Mouse (Mus musculus) adrenal gland, postnatal 0 days (tissue): ENCODE measurements around the gene Cd86. TPM values are rescaled to one million over a fixed set of nuclear protein-coding genes. Genes with fewer than 3 reads are reported as not detected.

Experiments used
- polyA plus RNA-seq: library from polyadenylated mRNA; unstranded; fragments of >200 nt; fragmentation: Nextera tagmentation; extraction: Ambion mirVana; gene quantifications from 2 replicates; pipeline ENCODE4 v1.2.1, GENCODE M21; 2015

The Cd86 gene
- 3.1 and 3.8 TPM in 2 replicates for polyA plus RNA-seq

DNA sequence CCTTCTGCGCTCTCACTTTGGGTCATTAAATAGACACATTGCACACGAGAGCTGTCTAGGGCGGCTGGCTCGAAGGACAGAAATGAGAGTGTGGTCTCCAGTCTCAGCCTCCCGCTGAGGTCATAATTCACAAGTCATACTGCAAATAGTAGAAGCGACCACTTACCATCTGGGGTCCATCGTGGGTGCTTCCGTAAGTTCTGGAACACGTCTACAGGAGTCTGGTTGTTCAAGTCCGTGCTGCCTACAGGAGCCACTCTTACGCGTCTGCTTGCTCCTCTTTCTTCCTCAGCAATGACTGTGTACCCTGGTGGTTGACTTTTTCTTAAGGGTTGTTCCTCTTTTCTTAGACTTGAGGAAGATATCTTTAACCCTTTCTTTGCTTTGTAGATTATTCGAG, at the start of gene Cd86:
Gene Cd86, minus strand, starts transcription at position 300 of the 400 bp plus-strand sequence.

DNA sequence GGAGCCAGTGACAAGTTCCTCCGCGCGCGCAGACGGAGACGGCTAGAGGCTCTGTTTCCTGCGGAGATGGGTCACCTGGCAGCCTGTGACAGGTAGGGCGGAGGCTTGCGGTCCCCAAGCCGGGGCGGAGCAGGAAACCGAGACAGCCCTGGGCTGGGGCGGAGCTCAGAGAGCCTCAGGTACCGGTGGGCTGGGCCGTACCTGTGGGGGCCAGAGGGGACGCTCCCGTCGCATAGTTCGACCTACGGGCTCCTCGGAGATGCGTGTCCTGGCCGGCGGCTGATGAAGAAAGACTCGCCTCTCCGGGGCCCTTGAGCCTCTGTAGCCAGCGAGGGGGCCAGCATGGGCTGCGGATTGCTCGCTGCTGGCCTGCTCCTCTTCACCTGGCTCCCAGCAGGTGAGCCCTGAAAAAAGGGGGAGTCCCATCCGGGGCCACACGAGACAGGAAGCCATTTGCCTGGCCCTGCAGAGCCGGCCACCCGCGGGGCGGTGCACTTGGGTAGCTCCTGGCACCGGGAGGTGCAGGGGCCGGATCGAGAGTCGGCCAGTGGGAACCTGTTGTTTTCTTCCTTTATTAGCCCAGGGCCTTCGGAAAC, 28.0 kb upstream of the Cd86 start, which contains the start of gene Ildr1:
Gene Ildr1, plus strand, starts transcription at position 161 of the 596 bp plus-strand sequence.

DNA sequence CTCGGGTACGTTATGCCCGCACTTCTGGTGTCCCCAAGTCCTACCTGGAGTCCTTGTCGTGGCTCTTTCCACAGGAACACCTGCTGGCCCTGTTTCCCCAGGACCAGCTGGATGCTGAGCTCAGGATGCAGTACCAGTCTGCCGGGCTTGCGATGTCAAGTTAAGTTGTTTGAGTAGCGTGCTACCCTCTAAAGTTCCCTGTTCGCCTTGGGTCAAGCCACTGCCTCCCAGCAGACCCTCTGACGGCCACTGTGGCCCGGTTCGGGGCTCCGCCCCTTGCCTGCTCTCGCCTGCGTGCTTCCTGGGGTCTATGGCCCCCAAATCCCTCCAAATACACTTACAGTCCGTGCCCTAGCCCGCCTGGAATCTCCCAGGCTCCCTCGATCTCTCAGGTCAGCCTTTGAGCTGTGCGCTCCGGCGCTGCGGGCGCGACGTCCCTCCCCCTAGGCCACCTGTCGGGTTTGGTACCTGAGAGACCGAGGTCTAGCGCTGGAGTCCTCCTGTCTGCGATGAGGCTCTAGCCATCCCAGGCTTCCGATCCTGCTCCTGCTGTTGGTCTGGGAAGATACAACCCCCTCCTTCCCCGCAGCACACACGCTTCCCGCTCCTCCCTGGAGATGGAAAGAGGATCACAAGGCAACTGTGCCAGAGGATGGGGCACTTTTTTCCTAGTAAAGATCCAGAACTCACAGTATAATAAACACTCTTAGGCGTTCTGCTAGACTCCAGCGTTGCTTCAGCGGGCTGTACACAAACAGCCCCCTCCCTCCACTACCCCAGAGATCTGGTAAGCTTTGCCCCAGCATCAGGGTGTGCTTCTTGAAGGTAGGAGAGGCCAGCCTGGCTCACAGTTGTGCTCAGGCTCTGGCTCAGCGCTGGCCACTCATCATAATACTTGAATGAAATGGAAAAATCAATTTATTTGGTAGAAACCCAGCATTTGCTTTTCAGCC, 104.2 kb downstream of the Cd86 start, which contains the start of gene Casr:
Gene Casr, minus strand, starts transcription at position 756 of the 953 bp plus-strand sequence.

Other genes with a start within 250 kb of the Cd86 start
- 11.8 and 36.4 TPM in 2 replicates for gene Stfa3, start 210.7 kb downstream of the Cd86 start, polyA plus RNA-seq
- gene Casr, start 103.9 kb downstream of the Cd86 start, polyA plus RNA-seq = not detected in 2 replicates
- 0.18 TPM in 1 of 2 replicates, not detected in the other for gene Ildr1, start 27.9 kb upstream of the Cd86 start, polyA plus RNA-seq
- 1.9 and 2.5 TPM in 2 replicates for gene Slc15a2, start 118.9 kb upstream of the Cd86 start, polyA plus RNA-seq
- 26.2 and 30.6 TPM in 2 replicates for gene Iqcb1, start 162.3 kb upstream of the Cd86 start, polyA plus RNA-seq
- 2.1 and 2.3 TPM in 2 replicates for gene Eaf2, start 208.9 kb upstream of the Cd86 start, polyA plus RNA-seq
- gene Golgb1, start 209.1 kb upstream of the Cd86 start, polyA plus RNA-seq = 83.2 and 140 TPM in 2 replicates